Mouse (Mus musculus): ENCODE measurements around the gene Oaz2.
A peak's percentile ranks its signal among the peaks of the same experiment; 100 is the strongest.

Gene Oaz2

GRCm38 (mm10) chr9:65692959-65693603 lies 25.3 kb downstream of the Oaz2 start:
- no peak for DNase-seq (ENCODE audit: low spot score in 2 of 2)

DNA sequence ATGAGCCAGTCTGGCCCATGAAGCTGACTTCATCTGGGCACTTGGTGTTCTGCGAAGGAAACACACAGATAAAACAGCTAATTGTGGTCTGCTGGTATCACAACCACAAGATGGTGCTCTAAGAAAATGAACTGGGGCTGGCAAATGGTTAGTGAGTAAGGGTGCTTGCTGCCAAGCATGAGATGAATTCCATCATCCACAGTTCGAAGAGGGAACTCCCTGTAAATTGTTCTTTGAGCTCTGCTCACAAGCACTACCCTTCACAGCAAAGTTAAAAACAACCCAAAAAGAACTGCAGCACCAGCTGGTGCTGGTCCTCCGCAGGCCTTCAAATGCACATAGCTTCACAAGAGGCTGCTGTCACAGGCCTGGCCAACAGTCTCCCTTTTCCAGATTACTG lies 27.8 kb downstream of the Oaz2 start:
- peak in 1 of 2 experiments; percentile 30 for DNase-seq (ENCODE audit: low spot score in 2 of 2)

DNA sequence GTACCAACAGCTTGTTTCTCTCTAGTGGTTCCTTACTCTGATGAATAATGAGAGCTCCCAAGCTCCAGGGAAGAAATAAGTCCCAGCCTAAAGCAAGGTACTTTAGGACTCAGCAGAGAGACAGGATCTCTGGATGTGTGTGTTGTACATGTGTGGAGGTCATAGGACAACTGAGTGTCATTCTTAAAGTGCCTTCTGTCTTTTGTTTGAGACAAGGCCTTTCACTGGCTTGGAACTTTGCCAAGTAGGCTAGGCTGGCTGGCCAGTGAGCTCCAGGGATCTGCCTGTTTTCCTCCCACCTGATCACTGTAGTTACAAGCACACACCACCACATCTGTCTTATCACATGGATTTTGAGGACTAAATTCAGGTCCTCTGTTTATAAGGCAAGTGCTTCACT lies 28.5 kb downstream of the Oaz2 start:
- DNase-seq (ENCODE audit: low spot score in 2 of 2) = no peak

DNA sequence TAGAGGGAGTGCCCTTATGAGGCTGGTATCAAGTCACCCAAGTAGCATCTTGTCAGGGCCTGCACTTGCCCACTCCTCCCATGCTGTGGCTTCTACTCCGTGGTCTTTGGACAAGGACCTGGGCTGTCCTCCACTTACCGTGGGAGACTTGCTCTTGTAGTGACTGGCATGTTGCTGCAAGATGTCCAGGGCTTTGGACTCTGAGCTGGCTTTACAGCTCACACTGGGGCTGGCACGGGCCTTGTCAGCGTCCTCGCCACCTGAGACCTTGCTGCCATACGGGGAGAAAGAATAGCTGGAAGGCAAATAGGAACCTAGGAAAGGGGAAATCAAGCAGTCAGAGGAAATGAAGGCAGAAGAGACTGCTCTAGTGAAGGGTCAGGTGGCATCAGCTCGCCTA lies 29.6 kb downstream of the Oaz2 start:
- DNase-seq (ENCODE audit: low spot score in 2 of 2) = no peak

- no peak for DNase-seq (ENCODE audit: low spot score in 2 of 2)
Measured at GRCm38 (mm10) chr9:65697992-65698391, 30.2 kb downstream of the Oaz2 start.

- DNase-seq (ENCODE audit: low spot score in 2 of 2) = no peak
Measured at GRCm38 (mm10) chr9:65700504-65700903, 32.7 kb downstream of the Oaz2 start.

GRCm38 (mm10) chr9:65702286-65702685 lies 34.5 kb downstream of the Oaz2 start:
- no peak for DNase-seq (ENCODE audit: low spot score in 2 of 2)

GRCm38 (mm10) chr9:65703241-65703640 lies 35.4 kb downstream of the Oaz2 start:
- no peak for DNase-seq (ENCODE audit: low spot score in 2 of 2)

GRCm38 (mm10) chr9:65703926-65704595 lies 36.3 kb downstream of the Oaz2 start:
- no peak for DNase-seq (ENCODE audit: low spot score in 2 of 2)

- DNase-seq (ENCODE audit: low spot score in 2 of 2) = no peak
Measured at GRCm38 (mm10) chr9:65718195-65718594, 50.4 kb downstream of the Oaz2 start.

DNA sequence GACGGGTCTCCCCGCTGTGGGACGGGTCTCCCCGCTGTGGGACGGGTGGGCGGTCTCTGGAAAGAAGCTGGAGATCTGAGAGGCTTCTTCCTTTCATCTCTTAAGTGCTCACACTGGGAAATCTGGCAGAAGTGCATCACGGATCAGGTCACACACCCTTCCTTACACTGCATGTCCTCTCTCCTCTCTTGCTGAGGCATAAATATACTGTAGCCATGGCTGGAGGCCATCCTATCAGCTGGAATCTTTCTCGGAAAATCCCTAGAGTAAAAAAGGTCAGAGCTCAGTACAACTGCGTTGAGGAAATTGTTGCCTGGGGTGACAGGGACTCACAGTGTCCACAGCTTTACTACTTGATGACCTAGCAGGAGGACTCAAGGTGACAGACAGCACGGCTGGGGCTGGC lies 53.4 kb downstream of the Oaz2 start:
- DNase-seq (ENCODE audit: low spot score in 2 of 2) = no peak

GRCm38 (mm10) chr9:65724471-65725290 lies 56.9 kb downstream of the Oaz2 start:
- no peak for DNase-seq (ENCODE audit: low spot score in 2 of 2)

- no peak for DNase-seq (ENCODE audit: low spot score in 2 of 2)
Measured at GRCm38 (mm10) chr9:65725291-65725622, 57.5 kb downstream of the Oaz2 start.

DNA sequence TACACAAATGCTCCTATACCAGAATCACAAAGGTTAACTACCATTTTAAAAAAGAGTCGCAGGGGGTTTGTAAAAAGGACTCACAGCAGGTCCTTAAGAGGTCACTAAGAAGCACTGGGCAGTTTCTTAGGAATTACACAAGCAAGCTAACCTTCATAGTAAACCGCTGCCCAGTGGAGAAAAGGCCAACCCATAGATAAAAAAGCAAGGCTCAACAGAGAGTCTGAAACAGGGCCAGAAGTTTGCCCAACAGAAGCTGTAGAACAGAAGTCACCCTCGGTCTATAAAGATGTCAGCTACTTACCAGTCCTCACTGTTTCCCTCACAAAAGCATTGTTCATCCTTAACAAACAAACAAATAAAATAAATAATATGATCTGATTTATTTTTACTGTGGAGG lies 58.6 kb downstream of the Oaz2 start:
- no peak for DNase-seq (ENCODE audit: low spot score in 2 of 2)

DNA sequence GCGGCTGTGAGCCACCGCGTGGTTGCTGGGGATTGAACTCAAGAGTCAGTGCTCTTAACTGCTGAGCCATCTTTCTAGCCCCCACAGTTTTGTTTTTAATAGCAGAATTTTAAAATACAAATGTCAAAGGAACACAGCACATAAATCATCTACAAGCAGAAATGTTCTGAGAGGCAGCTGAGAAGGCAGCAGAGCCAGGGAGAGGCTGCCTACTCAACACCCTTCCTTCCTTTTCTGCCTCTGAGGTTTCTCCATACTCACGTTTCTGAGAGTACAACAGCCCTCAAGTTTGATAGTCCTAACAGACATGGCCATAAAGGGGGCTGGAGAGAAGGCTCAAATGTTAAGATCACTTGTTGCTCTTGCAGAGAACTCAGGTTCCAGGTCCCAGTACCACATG lies 59.7 kb downstream of the Oaz2 start:
- DNase-seq (ENCODE audit: low spot score in 2 of 2) = no peak

- DNase-seq (ENCODE audit: low spot score in 2 of 2) = no peak
Measured at GRCm38 (mm10) chr9:65728588-65728987, 60.8 kb downstream of the Oaz2 start.

DNA sequence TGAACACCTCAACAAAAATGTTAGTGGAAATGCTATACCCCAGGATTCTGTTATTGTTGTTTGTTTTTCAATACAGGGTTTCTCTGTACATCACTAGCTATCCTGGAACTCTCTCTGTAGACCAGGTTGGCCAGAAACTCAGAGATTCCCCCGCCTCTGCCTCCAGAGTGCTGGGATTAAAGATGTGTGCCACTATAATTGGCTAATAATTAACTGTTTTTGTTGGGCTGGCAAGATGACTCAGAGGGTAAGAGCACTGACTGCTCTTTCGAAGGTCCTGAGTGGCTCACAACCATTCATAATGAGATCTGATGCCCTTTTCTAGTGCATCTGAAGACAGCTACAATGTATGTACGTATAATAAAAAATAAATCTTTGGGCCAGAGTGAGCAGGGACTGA lies 67.1 kb downstream of the Oaz2 start:
- DNase-seq (ENCODE audit: low spot score in 2 of 2) = no peak
